Mouse (Mus musculus) mouse embryonic stem cell (cell line): ENCODE measurements around the gene Iqsec1.

Experiments
- in situ Hi-C, 2 experiments: fragments of 300-500 bp; cut with MboI; formaldehyde crosslinking; loops; 1 replicate in 1 of 2; 3 replicates in 1 of 2; pipeline ENCODE4 v1.14.3; 2019 to 2020; ENCODE audit warnings: low sequenced_read_pairs in 2 of 2, low pct_unique_long_range_greater_than_20kb in 1 of 2, mixed read lengths in 1 of 2; ENCODE audit not compliant: unreplicated experiment in 1 of 2

The Iqsec1 gene

GRCm38 (mm10) chr6:90751624-90752023, 236.9 kb downstream of the Iqsec1 start:
- in situ Hi-C loops = no loop called here

- in situ Hi-C loops = no loop called here
Measured at GRCm38 (mm10) chr6:90750091-90750490, 238.4 kb downstream of the Iqsec1 start.

GRCm38 (mm10) chr6:90749414-90749937, 239.0 kb downstream of the Iqsec1 start:
- in situ Hi-C loops = no loop called here

GRCm38 (mm10) chr6:90748976-90749375, 239.5 kb downstream of the Iqsec1 start:
- in situ Hi-C loops = no loop called here

- in situ Hi-C loops = no loop called here
Measured at GRCm38 (mm10) chr6:90746331-90746864, 242.1 kb downstream of the Iqsec1 start.

- in situ Hi-C loops = no loop called here
Measured at GRCm38 (mm10) chr6:90745401-90746198, 242.9 kb downstream of the Iqsec1 start.

- in situ Hi-C loops = no loop called here
Measured at GRCm38 (mm10) chr6:90742453-90742852, 246.0 kb downstream of the Iqsec1 start.

- in situ Hi-C loops = no loop called here
Measured at GRCm38 (mm10) chr6:90741717-90742116, 246.8 kb downstream of the Iqsec1 start.

GRCm38 (mm10) chr6:90741056-90741420, 247.4 kb downstream of the Iqsec1 start:
- in situ Hi-C loops = no loop called here

GRCm38 (mm10) chr6:90740348-90741055, 248.0 kb downstream of the Iqsec1 start:
- in situ Hi-C loops = no loop called here

- in situ Hi-C loops = no loop called here
Measured at GRCm38 (mm10) chr6:90737376-90737775, 251.1 kb downstream of the Iqsec1 start.

- in situ Hi-C loops = no loop called here
Measured at GRCm38 (mm10) chr6:90736691-90737245, 251.7 kb downstream of the Iqsec1 start.

GRCm38 (mm10) chr6:90736074-90736672, 252.3 kb downstream of the Iqsec1 start:
- in situ Hi-C loops = no loop called here

- in situ Hi-C loops = no loop called here
Measured at GRCm38 (mm10) chr6:90735396-90736036, 253.0 kb downstream of the Iqsec1 start.

GRCm38 (mm10) chr6:90734806-90735205, 253.7 kb downstream of the Iqsec1 start:
- in situ Hi-C loops = no loop called here

GRCm38 (mm10) chr6:90731327-90731726, 257.2 kb downstream of the Iqsec1 start:
- in situ Hi-C loops = no loop called here

GRCm38 (mm10) chr6:90729829-90730228, 258.7 kb downstream of the Iqsec1 start:
- in situ Hi-C loops = no loop called here

- in situ Hi-C loops = no loop called here
Measured at GRCm38 (mm10) chr6:90728491-90728931, 260.0 kb downstream of the Iqsec1 start.
